In the genomic region with DNA sequence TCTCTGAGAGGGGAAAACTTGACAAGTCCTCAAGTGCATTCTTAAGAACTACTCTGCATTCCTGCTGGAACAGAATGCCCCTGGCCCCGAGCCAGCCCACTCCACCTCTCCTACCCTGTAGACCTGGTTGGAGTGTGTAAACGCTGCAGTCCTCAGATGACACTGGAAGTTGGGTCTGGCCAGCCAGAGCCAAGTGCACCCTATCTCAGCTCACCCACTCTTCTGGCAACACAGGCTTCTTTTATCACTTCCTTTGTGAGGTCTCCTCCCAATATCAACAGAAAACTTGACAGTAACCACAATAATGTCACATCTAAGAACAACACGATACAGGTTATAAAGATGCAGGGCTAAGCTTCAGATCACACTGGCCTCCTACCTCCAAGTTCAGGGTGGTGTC, we compare ENCODE assay signal across 11 mouse cellular contexts. TPM values are rescaled to one million over a fixed set of nuclear protein-coding genes. Genes with fewer than 3 reads are reported as not detected.
DNase-seq lines count a peak whose midpoint lies in the region; ATAC-seq and TF ChIP-seq lines count a peak whose summit lies in the region.
"Had no signal": no experiment of that assay in that cellular context is flagged by ENCODE, and none has a peak within 500 bp of the region (broad histone marks: within the 10 kb centered on the region; RNA-seq: fewer than 3 reads in every experiment).

No protein-coding gene starts in this region.

- peak; percentile 50 to 66 for DNase-seq in heart, adult 2 months
- peak; percentile 58 to 70 for DNase-seq in heart, postnatal 10 days
- DNase-seq in kidney, postnatal 36 days: peak; percentile 94 to 95
- peak; percentile 45 for DNase-seq in ovary, postnatal 14 days (ENCODE audit: low spot score)
- no peak for DNase-seq in right cerebral cortex, adult 2 months (ENCODE audit: low spot score in 2 of 2)
- no peak for DNase-seq in right cerebral cortex, postnatal 25 days
- DNase-seq: midbrain, embryonic 14.5 days had no signal

- H3K79me2 ChIP-seq in heart, adult 2 months (replicated peaks; ENCODE audit: control insufficient read depth, insufficient read depth, low read length): no peaks in the 10 kb centered on the region

- no peaks in the 10 kb centered on the region for H3K36me3 ChIP-seq in heart, adult 2 months (ENCODE audit: control insufficient read depth, insufficient read depth, low read length)
- H3K36me3 ChIP-seq in heart, embryonic 11.5 days (ENCODE audit: control insufficient read depth, insufficient read depth, low read length): no peaks in the 10 kb centered on the region
- no peaks in the 10 kb centered on the region for H3K36me3 ChIP-seq in hindbrain, embryonic 13.5 days
- H3K36me3 ChIP-seq: limb, embryonic 13.5 days had no signal

- no peaks in the 10 kb centered on the region for H3K9me3 ChIP-seq in heart, embryonic 11.5 days (replicated peaks; ENCODE audit: control insufficient read depth, low read length)
- no peaks in the 10 kb centered on the region for H3K9me3 ChIP-seq in hindbrain, embryonic 13.5 days
- H3K9me3 ChIP-seq: limb, embryonic 13.5 days had no signal

- H3K27me3 ChIP-seq in heart, adult 2 months (ENCODE audit: control insufficient read depth, insufficient read depth, low read length): no peaks in the 10 kb centered on the region
- H3K27me3 ChIP-seq in heart, embryonic 11.5 days (ENCODE audit: control insufficient read depth, insufficient read depth, low read length): no peaks in the 10 kb centered on the region
- H3K27me3 ChIP-seq in hindbrain, embryonic 13.5 days: no peaks in the 10 kb centered on the region
- H3K27me3 ChIP-seq: limb, embryonic 13.5 days had no signal

- H3K4me1 ChIP-seq in heart, adult 2 months (ENCODE audit: control insufficient read depth, insufficient read depth, low read length): peaks cover 4% of the 10 kb centered on the region
- peaks cover 8% of the 10 kb centered on the region for H3K4me1 ChIP-seq in heart, embryonic 11.5 days (ENCODE audit: control insufficient read depth, insufficient read depth, low read length)
- no peaks in the 10 kb centered on the region for H3K4me1 ChIP-seq in hindbrain, embryonic 13.5 days (replicated peaks)

- TF ChIP-seq POLR2A in heart, adult 2 months (IDR thresholded peaks at IDR 0.05; ENCODE audit: insufficient read depth, low read depth, low read length): no peak

- H3K4me2 ChIP-seq in heart, embryonic 11.5 days: no peak overlapping the region
- no peak overlapping the region for H3K4me2 ChIP-seq in hindbrain, embryonic 13.5 days
- H3K4me2 ChIP-seq: limb, embryonic 13.5 days had no signal

- TF ChIP-seq CTCF in heart, adult 2 months (IDR thresholded peaks at IDR 0.05): no peak

- no peak overlapping the region for H3K4me3 ChIP-seq in heart, adult 2 months
- no peak overlapping the region for H3K4me3 ChIP-seq in heart, embryonic 11.5 days (ENCODE audit: low read depth, low read length)
- no peak overlapping the region for H3K4me3 ChIP-seq in hindbrain, embryonic 13.5 days
- H3K4me3 ChIP-seq: limb, embryonic 13.5 days had no signal

- ATAC-seq in heart, embryonic 11.5 days (replicated peaks; ENCODE audit: insufficient number of reproducible peaks, low FRiP score, low TSS enrichment): no peak
- ATAC-seq in hindbrain, embryonic 13.5 days (ENCODE audit: low FRiP score): no peak
- ATAC-seq: inflammation-experienced regulatory T-cells, adult 6 months had no signal

- intact Hi-C loops in heart, adult 2 months (cut with DNase I): no loop called here
- intact Hi-C loops in heart, postnatal 10 days (cut with DNase I): no loop called here

- no peak overlapping the region for H3K9ac ChIP-seq in heart, adult 2 months (ENCODE audit: low read depth, low read length)
- H3K9ac ChIP-seq in heart, embryonic 11.5 days (ENCODE audit: low read depth, low read length): no peak overlapping the region
- H3K9ac ChIP-seq in hindbrain, embryonic 13.5 days: no peak overlapping the region
- H3K9ac ChIP-seq: limb, embryonic 13.5 days had no signal

- H3K27ac ChIP-seq in heart, adult 2 months: peak overlapping the region; percentile 43
- no peak overlapping the region for H3K27ac ChIP-seq in heart, embryonic 11.5 days (ENCODE audit: low read depth, low read length)
- no peak overlapping the region for H3K27ac ChIP-seq in hindbrain, embryonic 13.5 days
- H3K27ac ChIP-seq: limb, embryonic 13.5 days had no signal

- WGBS in heart, adult 2 months: 21% methylated on average over 3 of the region's 3 CpGs
- whole genome bisulfite sequencing in heart, embryonic 11.5 days (ENCODE audit: insufficient replicate concordance): 41% methylated on average over 3 of the region's 3 CpGs
- 87% methylated on average over 3 of the region's 3 CpGs for WGBS in hindbrain, embryonic 13.5 days

- no peak for TF ChIP-seq EP300 in heart, adult 2 months (IDR thresholded peaks at IDR 0.05; ENCODE audit: insufficient read depth, low read depth, low read length)

RNA-seq across cellular contexts. Expression of a gene that starts 8.7 kb away (rescaled TPM):
- 1 to 10 TPM; 3.7 to 5.0 TPM for total RNA-seq in heart, adult 2 months (2021)
- 2.2 and 3.1 TPM in 2 replicates for polyA plus RNA-seq in heart, adult 2 months (2012; rRNA removed)
- polyA plus RNA-seq in heart, embryonic 11.5 days (2014; fragmentation: Nextera tagmentation; extraction: Ambion mirVana): 0.31 and 0.38 TPM in 2 replicates
- total RNA-seq in heart, postnatal 10 days (2021): 10 to 100 TPM in 1 of 2 experiments, 1 to 10 TPM in 1; 8.9 to 10.6 TPM
- polyA plus RNA-seq in hindbrain, embryonic 13.5 days (2015; fragmentation: Nextera tagmentation; extraction: Ambion mirVana): 0.26 and 0.32 TPM in 2 replicates

RNA-seq across cellular contexts. Expression of a gene that starts 8.8 kb away (rescaled TPM):
- 1 to 10 TPM; 1.3 to 1.8 TPM for total RNA-seq in heart, adult 2 months (2021)
- polyA plus RNA-seq in heart, adult 2 months (2012; rRNA removed): 3.3 TPM in 2 replicates
- 0.32 and 0.54 TPM in 2 replicates for polyA plus RNA-seq in heart, embryonic 11.5 days (2014; fragmentation: Nextera tagmentation; extraction: Ambion mirVana)
- 1 to 10 TPM; 3.5 to 3.6 TPM for total RNA-seq in heart, postnatal 10 days (2021)
- 0.23 and 0.25 TPM in 2 replicates for polyA plus RNA-seq in hindbrain, embryonic 13.5 days (2015; fragmentation: Nextera tagmentation; extraction: Ambion mirVana)

Comparison
In these comparisons a context has a peak if more than half of its experiments do, and no peak if none do; other contexts are left out.
1. DNase-seq: peak in heart, adult 2 months (2 of 2), heart, postnatal 10 days (2 of 2), kidney, postnatal 36 days (2 of 2) and ovary, postnatal 14 days (single experiment); none in right cerebral cortex, adult 2 months (0 of 2) and right cerebral cortex, postnatal 25 days (single experiment).